Mouse (Mus musculus): ENCODE measurements at regions not wholly inside any gene's neighbourhood (a gene's known extent, or its start where the extent isn't known, plus 50 kb on each side); places are given as distances from the start of the nearest gene placed in this dataset.

GRCm38 (mm10) chr1:137136156-137136555 is 175.9 kb upstream of the Nr5a2 start:
- H3K36me3 ChIP-seq (ENCODE audit: control insufficient read depth in 1 of 2, insufficient read depth in 2 of 2, low read length in 2 of 2) = no peaks in the 10 kb centered on the region
- no peaks in the 10 kb centered on the region for H3K4me1 ChIP-seq (ENCODE audit: control insufficient read depth in 1 of 2, insufficient read depth in 2 of 2, low read length in 2 of 2)
- H3K27ac ChIP-seq (ENCODE audit: control insufficient read depth, low read depth, low read length) = no peak overlapping the region
- no peak overlapping the region for H3K4me3 ChIP-seq (ENCODE audit: control insufficient read depth in 1 of 2, insufficient read depth in 1 of 2, low read depth in 2 of 2, low read length in 2 of 2)
- H3K79me2 ChIP-seq (ENCODE audit: control insufficient read depth, insufficient read depth, low read length, poor library complexity) = no peaks in the 10 kb centered on the region
- DNase-seq (ENCODE audit: low read depth, low spot score) = peak; percentile 2
- H3K27me3 ChIP-seq (ENCODE audit: control insufficient read depth in 1 of 2, insufficient read depth in 2 of 2, low read length in 2 of 2) = no peaks in the 10 kb centered on the region; a peak in 1 of 4 replicates
- no peak overlapping the region for H3K9ac ChIP-seq (ENCODE audit: control insufficient read depth, low read depth, low read length, poor library complexity, severe bottlenecking)
- H3K9me3 ChIP-seq (replicated peaks; ENCODE audit: insufficient read depth, low read length) = no peaks in the 10 kb centered on the region
- TF ChIP-seq RAD21 (IDR thresholded peaks at IDR 0.05; ENCODE audit: low read depth, low read length) = no peak
- no peak for TF ChIP-seq HCFC1 (IDR thresholded peaks at IDR 0.05; ENCODE audit: low read depth, low read length)
- TF ChIP-seq NRF1 (IDR thresholded peaks at IDR 0.05; ENCODE audit: insufficient read depth, low read depth, low read length, poor library complexity, severe bottlenecking) = no peak
- no peak for TF ChIP-seq NELFE (IDR thresholded peaks at IDR 0.05; ENCODE audit: low read depth, low read length)
- TF ChIP-seq BHLHE40 (IDR thresholded peaks at IDR 0.05; ENCODE audit: borderline replicate concordance, low read depth, low read length) = no peak
- no peak for TF ChIP-seq SMC3 (IDR thresholded peaks at IDR 0.05; ENCODE audit: low read depth, low read length)
- no peak for TF ChIP-seq RCOR1 (IDR thresholded peaks at IDR 0.05; ENCODE audit: low read depth, low read length)
- TF ChIP-seq MAFK (IDR thresholded peaks at IDR 0.05; ENCODE audit: borderline replicate concordance, low read depth, low read length) = no peak
- no peak for TF ChIP-seq CTCF (IDR thresholded peaks at IDR 0.05 in 2 of 3, conservative IDR thresholded peaks at IDR 0.05 in 1 of 3; ENCODE audit: control insufficient read depth in 1 of 3, insufficient read depth in 1 of 3, low read depth in 2 of 3, low read length in 3 of 3, poor library complexity in 1 of 3, severe bottlenecking in 1 of 3)
- no peak for TF ChIP-seq CHD1 (IDR thresholded peaks at IDR 0.05; ENCODE audit: low read depth, low read length)
- TF ChIP-seq POLR2AphosphoS5 (IDR thresholded peaks at IDR 0.05; ENCODE audit: borderline replicate concordance, low read depth, low read length) = no peak

DNA sequence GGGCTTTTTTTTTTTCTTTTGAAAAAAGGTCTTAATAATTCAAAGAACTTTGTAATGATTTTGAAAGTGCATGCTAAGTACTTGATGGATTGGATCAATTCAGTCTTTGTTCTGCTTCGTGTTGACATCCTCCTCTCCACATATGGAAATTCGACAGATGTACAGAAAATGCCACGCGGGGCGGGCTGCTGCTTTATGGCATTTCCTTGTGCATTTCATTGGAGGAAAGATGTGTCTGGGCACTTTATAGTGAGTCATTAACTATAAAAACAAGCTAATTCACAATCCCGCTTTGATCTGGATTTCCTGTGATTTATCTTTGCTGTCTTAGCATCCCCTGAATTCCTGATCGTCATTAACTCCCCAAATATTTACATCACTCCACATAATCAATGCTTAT is 173.5 kb upstream of the Nr5a2 start:
- Histone ChIP-seq H3K9me3 (replicated peaks; ENCODE audit: insufficient read depth, low read length) (no peaks in the 10 kb centered on the region), H3K4me3 (ENCODE audit: control insufficient read depth in 1 of 2, insufficient read depth in 1 of 2, low read depth in 2 of 2, low read length in 2 of 2) (no peak overlapping the region), H3K36me3 (ENCODE audit: control insufficient read depth in 1 of 2, insufficient read depth in 2 of 2, low read length in 2 of 2) (no peaks in the 10 kb centered on the region), H3K79me2 (ENCODE audit: control insufficient read depth, insufficient read depth, low read length, poor library complexity) (no peaks in the 10 kb centered on the region), H3K27ac (ENCODE audit: control insufficient read depth, low read depth, low read length) (no peak overlapping the region), H3K27me3 (ENCODE audit: control insufficient read depth in 1 of 2, insufficient read depth in 2 of 2, low read length in 2 of 2) (no peaks in the 10 kb centered on the region; a peak in 1 of 4 replicates), H3K4me1 (ENCODE audit: control insufficient read depth in 1 of 2, insufficient read depth in 2 of 2, low read length in 2 of 2) (no peaks in the 10 kb centered on the region), H3K9ac (ENCODE audit: control insufficient read depth, low read depth, low read length, poor library complexity, severe bottlenecking) (no peak overlapping the region)
- TF ChIP-seq TCF12 (IDR thresholded peaks at IDR 0.05; ENCODE audit: low read depth, low read length) (no peak), HCFC1 (IDR thresholded peaks at IDR 0.05; ENCODE audit: low read depth, low read length) (no peak), ELF1 (IDR thresholded peaks at IDR 0.05; ENCODE audit: low read depth, low read length) (no peak), POLR2A (IDR thresholded peaks at IDR 0.05; ENCODE audit: control insufficient read depth in 1 of 2, insufficient read depth in 1 of 2, low read depth in 1 of 2, low read length in 2 of 2, poor library complexity in 1 of 2) (no peak), ZKSCAN1 (IDR thresholded peaks at IDR 0.05; ENCODE audit: low read depth, low read length) (no peak), CTCF (IDR thresholded peaks at IDR 0.05 in 2 of 3, conservative IDR thresholded peaks at IDR 0.05 in 1 of 3; ENCODE audit: control insufficient read depth in 1 of 3, insufficient read depth in 1 of 3, low read depth in 2 of 3, low read length in 3 of 3, poor library complexity in 1 of 3, severe bottlenecking in 1 of 3) (no peak), MYB (IDR thresholded peaks at IDR 0.05; ENCODE audit: low read depth, low read length) (no peak), TBP (IDR thresholded peaks at IDR 0.05; ENCODE audit: low read depth, low read length) (no peak), MYC (IDR thresholded peaks at IDR 0.05; ENCODE audit: low read depth, low read length) (no peak), RCOR1 (IDR thresholded peaks at IDR 0.05; ENCODE audit: low read depth, low read length) (no peak), GATA1 (IDR thresholded peaks at IDR 0.05; ENCODE audit: low read depth, low read length) (no peak), TAL1 (IDR thresholded peaks at IDR 0.05; ENCODE audit: low read length) (no peak), MAX (IDR thresholded peaks at IDR 0.05; ENCODE audit: low read length) (no peak), JUND (IDR thresholded peaks at IDR 0.05; ENCODE audit: low read depth, low read length) (no peak), GABPA (IDR thresholded peaks at IDR 0.05; ENCODE audit: low read depth, low read length) (no peak), MAZ (IDR thresholded peaks at IDR 0.05; ENCODE audit: low read depth, low read length) (no peak), POLR2AphosphoS5 (IDR thresholded peaks at IDR 0.05; ENCODE audit: borderline replicate concordance, low read depth, low read length) (no peak), SIN3A (IDR thresholded peaks at IDR 0.05; ENCODE audit: low read length) (no peak), E2F4 (IDR thresholded peaks at IDR 0.05; ENCODE audit: borderline replicate concordance, low read depth, low read length) (no peak), SMC3 (IDR thresholded peaks at IDR 0.05; ENCODE audit: low read depth, low read length) (no peak)
- no peak for DNase-seq (ENCODE audit: low read depth, low spot score)

Data from MEL (cell line).